Mouse (Mus musculus) leukemia stem cell, adult 10-12 weeks (primary cell): ENCODE results near the gene Olfr124. TPM values are rescaled to one million over a fixed set of nuclear protein-coding genes. Genes with fewer than 3 reads are reported as not detected.

Source experiments
- polyA plus RNA-seq: library from polyadenylated mRNA; stranded (reverse); fragments of >175 nt; gene quantifications from 2 replicates; pipeline ENCODE4 v1.2.3, GENCODE M21; 2012; ENCODE audit warnings: low replicate concordance

The Olfr124 gene
- not detected in 2 replicates for polyA plus RNA-seq

DNA sequence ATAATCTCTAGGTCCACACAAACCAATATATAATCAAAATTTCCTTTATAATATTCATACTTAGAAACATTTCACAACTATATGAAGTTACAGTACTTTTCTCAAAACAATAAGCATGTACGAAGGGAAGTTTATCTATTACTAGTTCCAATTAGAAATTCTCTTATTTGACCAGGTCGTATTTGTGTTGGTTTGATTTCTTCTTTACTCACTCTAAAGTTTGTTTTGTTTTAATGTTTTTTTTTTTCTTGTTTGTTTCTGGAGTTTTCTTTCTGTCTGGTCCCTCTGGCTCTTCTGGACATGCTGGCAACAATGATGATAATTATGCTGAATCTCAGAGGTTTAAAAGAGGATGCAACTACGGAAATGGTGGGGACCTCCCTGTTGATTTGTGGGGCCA, at the start of gene Olfr124:
Gene Olfr124, plus strand, starts transcription at position 301 of the 400 bp plus-strand sequence.

DNA sequence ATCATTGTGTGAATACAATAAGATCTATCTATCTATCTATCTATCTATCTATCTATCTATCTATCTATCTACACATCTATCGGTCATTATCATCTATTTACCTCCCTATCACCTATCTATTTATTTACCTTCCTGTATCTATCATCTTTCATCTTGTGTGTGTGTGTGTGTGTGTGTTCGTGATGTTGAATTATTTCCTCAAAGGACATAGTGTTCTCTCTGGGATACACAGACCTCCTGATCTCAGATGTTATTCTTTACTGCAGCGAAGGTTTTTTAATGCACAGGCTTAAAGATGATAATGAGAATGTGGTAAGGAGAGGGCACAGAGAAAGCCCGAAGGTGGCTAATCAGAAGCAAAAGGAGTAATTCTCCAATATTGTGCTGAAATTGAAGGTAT, 31.4 kb upstream of the Olfr124 start, which contains the start of gene Olfr122:
Gene Olfr122, plus strand, starts transcription at position 301 of the 400 bp plus-strand sequence.

DNA sequence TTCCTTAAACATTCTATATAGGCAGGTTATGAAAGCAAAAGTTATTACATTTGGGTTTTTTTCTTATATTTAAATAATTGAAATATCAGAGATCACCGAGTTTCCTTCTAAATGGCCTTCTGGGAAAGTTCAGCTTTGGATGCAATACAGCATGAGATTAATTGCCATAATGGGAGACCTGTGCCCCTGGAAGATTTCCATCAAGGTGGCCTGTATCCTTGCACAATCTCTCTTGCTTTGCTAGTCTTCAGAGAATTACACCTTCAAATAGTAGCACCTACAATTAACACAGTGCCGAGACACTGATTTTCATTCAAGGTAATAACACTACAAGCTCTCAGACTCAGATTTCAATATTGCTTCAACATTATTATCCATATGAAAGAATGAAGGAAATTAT, 6.5 kb upstream of the Olfr124 start, which contains the start of gene Olfr123:
Gene Olfr123, plus strand, starts transcription at position 301 of the 400 bp plus-strand sequence.

DNA sequence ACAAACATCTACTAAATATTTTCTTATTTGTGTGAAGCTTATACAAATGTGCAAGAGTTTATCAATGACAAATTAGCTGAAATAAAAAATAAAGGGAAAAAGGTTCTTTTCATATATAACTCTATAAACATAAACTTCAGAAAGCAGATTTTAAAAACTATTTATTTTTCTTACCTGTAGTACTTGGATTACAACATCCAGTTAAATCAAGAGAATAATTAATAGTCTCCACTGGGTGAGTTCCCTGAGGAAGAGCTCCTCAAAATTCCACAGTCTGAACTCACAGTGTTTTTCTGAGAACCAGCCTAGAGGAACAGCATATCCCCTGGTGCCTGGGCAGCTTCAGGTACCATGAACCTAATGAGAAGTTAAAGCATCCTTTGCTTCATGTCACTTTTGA, 33.0 kb downstream of the Olfr124 start, which contains the start of gene Olfr125:
Gene Olfr125, plus strand, starts transcription at position 301 of the 400 bp plus-strand sequence.

DNA sequence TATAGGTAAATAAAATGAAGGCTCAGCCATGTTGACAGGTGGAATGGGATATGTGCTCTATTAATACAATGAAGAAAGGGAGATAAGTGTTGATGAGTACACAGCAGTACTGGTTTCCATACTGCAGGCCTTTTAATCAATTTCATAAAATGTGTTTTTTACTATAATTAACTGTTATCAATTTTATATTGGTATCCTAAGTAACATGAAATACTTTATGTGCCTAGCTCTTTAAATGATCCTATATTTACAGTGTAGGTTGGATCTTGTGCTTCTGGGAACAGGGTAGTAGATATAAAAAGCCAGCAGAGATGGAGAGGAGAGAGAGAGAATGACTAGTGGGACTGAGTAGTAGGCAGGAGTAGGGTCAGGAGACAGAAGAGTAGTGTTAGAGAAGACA, 47.5 kb downstream of the Olfr124 start, which contains the start of gene Olfr126:
Gene Olfr126, plus strand, starts transcription at position 301 of the 400 bp plus-strand sequence.

Other genes with a start within 250 kb of the Olfr124 start
- gene Olfr112, start 230.4 kb upstream of the Olfr124 start, polyA plus RNA-seq: not detected in 2 replicates
- gene Olfr113, start 222.2 kb upstream of the Olfr124 start, polyA plus RNA-seq: not detected in 2 replicates
- 0.18 TPM in 1 of 2 replicates, not detected in the other for gene Olfr114, start 207.1 kb upstream of the Olfr124 start, polyA plus RNA-seq
- gene Olfr115, start 172.8 kb upstream of the Olfr124 start, polyA plus RNA-seq: not detected in 2 replicates
- not detected in 2 replicates for gene Olfr116, start 172.7 kb upstream of the Olfr124 start, polyA plus RNA-seq
- not detected in 2 replicates for gene Olfr117, start 136.1 kb upstream of the Olfr124 start, polyA plus RNA-seq
- gene Olfr118, start 132.9 kb upstream of the Olfr124 start, polyA plus RNA-seq: 0.19 TPM in 1 of 2 replicates, not detected in the other
- gene Olfr119, start 103.3 kb upstream of the Olfr124 start, polyA plus RNA-seq: not detected in 2 replicates
- gene Olfr120, start 78.1 kb upstream of the Olfr124 start, polyA plus RNA-seq: not detected in 2 replicates
- not detected in 2 replicates for gene Olfr121, start 51.0 kb upstream of the Olfr124 start, polyA plus RNA-seq
- gene Olfr122, start 31.3 kb upstream of the Olfr124 start, polyA plus RNA-seq: not detected in 2 replicates
- gene Olfr123, start 6.4 kb upstream of the Olfr124 start, polyA plus RNA-seq: not detected in 2 replicates
- gene Olfr125, start 33.1 kb downstream of the Olfr124 start, polyA plus RNA-seq: not detected in 2 replicates
- gene Olfr126, start 47.6 kb downstream of the Olfr124 start, polyA plus RNA-seq: not detected in 2 replicates
- not detected in 2 replicates for gene Olfr127, start 100.5 kb downstream of the Olfr124 start, polyA plus RNA-seq
- not detected in 2 replicates for gene Olfr128, start 120.7 kb downstream of the Olfr124 start, polyA plus RNA-seq
- not detected in 2 replicates for gene Olfr761, start 153.2 kb downstream of the Olfr124 start, polyA plus RNA-seq